Comparison of ENCODE assay signal across 29 mouse cellular contexts in the genomic region with DNA sequence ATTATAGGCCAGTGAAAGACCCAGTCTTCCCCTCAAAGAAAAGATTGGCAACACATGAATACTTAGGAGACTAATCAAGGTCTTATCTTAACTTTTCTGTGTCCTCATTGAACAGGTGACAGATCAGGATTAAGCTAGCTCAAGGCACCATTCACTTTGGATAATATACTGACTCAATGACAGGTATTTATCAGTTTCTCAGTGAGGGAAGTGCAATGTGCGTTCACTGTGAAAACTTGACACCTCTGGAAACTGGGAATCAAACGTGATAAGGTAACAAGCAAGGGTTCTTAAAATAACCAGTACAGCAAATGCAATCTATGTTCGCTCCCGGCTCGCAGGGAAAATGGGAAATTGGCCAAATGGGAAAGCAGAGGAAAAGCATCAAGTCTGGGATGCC. TPM values are rescaled to one million over a fixed set of nuclear protein-coding genes. Genes with fewer than 3 reads are reported as not detected.
"Had no signal": no experiment of that assay in that cellular context is flagged by ENCODE, and none has a peak within 500 bp of the region (broad histone marks: within the 10 kb centered on the region; RNA-seq: fewer than 3 reads in every experiment).

No protein-coding gene starts in this region.

- DNase-seq: kidney, postnatal 25 days; layer of hippocampus, adult 9-11 months; liver; lung, adult 18-20 months; lung, postnatal 10 days; lung, postnatal 36 days; midbrain, embryonic 14.5 days; thymus, adult 18-20 months; thymus, postnatal 36 days had no signal

- ATAC-seq: liver, embryonic 12.5 days had no signal

- H3K9me3 ChIP-seq: limb, embryonic 10.5 days; limb, embryonic 13.5 days; liver, embryonic 12.5 days; liver, embryonic 15.5 days; lung, embryonic 15.5 days had no signal

- H3K4me1 ChIP-seq: limb, embryonic 13.5 days; liver, embryonic 12.5 days; liver, embryonic 15.5 days had no signal

- H3K9ac ChIP-seq: limb, embryonic 13.5 days; liver, embryonic 12.5 days; liver, embryonic 15.5 days; lung, embryonic 15.5 days had no signal

- H3K36me3 ChIP-seq: limb, embryonic 10.5 days; limb, embryonic 13.5 days; liver, embryonic 12.5 days; liver, embryonic 15.5 days; lung, embryonic 15.5 days had no signal

- H3K4me2 ChIP-seq: limb, embryonic 13.5 days; liver, embryonic 12.5 days; liver, embryonic 15.5 days; lung, embryonic 15.5 days; midbrain, embryonic 11.5 days had no signal

- H3K27me3 ChIP-seq: limb, embryonic 13.5 days; liver, embryonic 12.5 days; liver, embryonic 15.5 days; lung, embryonic 15.5 days had no signal

- H3K27ac ChIP-seq: kidney, postnatal 0 days; layer of hippocampus, adult 2 months; limb, embryonic 10.5 days; limb, embryonic 13.5 days; liver, embryonic 12.5 days; liver, embryonic 15.5 days; lung, embryonic 15.5 days had no signal

- H3K4me3 ChIP-seq: layer of hippocampus, adult 2 months; limb, embryonic 10.5 days; limb, embryonic 13.5 days; liver, embryonic 12.5 days; liver, embryonic 15.5 days; lung, embryonic 15.5 days had no signal

RNA-seq across cellular contexts. Expression of a gene that starts 11.8 kb away (rescaled TPM):
- total RNA-seq: layer of hippocampus, adult 2 months; layer of hippocampus, postnatal 25 days; left cerebral cortex, postnatal 25 days; megakaryocyte-erythroid progenitor cell, adult 5-6 weeks; midbrain, postnatal 0 days had no signal
- polyA plus RNA-seq: large intestine, adult 2 months; limb, embryonic 10.5 days; limb, embryonic 13.5 days; liver, embryonic 12.5 days; lung, embryonic 15.5 days; midbrain, embryonic 11.5 days; midbrain, embryonic 14.5 days; neural tube, embryonic 11.5 days; neural tube, embryonic 14.5 days; small intestine, adult 2 months; spleen, adult 2 months; stomach, embryonic 16.5 days; testis, adult 2 months; urinary bladder, adult 2 months had no signal
